Mouse (Mus musculus) megakaryocyte, embryonic 14.5 days (primary cell): ENCODE data around the gene Sec16a. TPM values are rescaled to one million over a fixed set of nuclear protein-coding genes. Genes with fewer than 3 reads are reported as not detected.

Experiments used
- H3K27me3 ChIP-seq: replicated peaks from 2 replicates; pipeline ENCODE3; 2012; ENCODE audit warnings: inconsistent platforms
- H3K36me3 ChIP-seq: replicated peaks from 2 replicates; pipeline ENCODE3; 2012; ENCODE audit warnings: low read length, inconsistent platforms, mixed read lengths
- H3K4me1 ChIP-seq: 2 replicates; pipeline ENCODE4 v1.6.1; 2012; ENCODE audit warnings: inconsistent platforms
- H3K4me3 ChIP-seq: replicated peaks from 2 replicates; pipeline ENCODE3; 2012; ENCODE audit warnings: moderate library complexity, mild to moderate bottlenecking, inconsistent platforms
- H3K9me3 ChIP-seq: 2 replicates; pipeline ENCODE4 v1.6.1; 2012; ENCODE audit warnings: inconsistent platforms
- FLI1 ChIP-seq: IDR thresholded peaks from 2 replicates; pipeline ENCODE4 v1.6.1; 2012; ENCODE audit warnings: low read length, inconsistent platforms, mixed read lengths
- GATA1 ChIP-seq: IDR thresholded peaks from 3 replicates; pipeline ENCODE4 v1.6.1; 2012; ENCODE audit warnings: mixed read lengths, low read length, inconsistent platforms, borderline replicate concordance
- polyA plus RNA-seq: library from polyadenylated mRNA; stranded (reverse); fragments of >175 nt; gene quantifications from 2 replicates; pipeline ENCODE4 v1.2.3, GENCODE M21; 2012; ENCODE audit warnings: low replicate concordance; ENCODE audit not compliant: insufficient read depth

The Sec16a gene
- polyA plus RNA-seq, 1 experiment = 26.1 TPM

DNA sequence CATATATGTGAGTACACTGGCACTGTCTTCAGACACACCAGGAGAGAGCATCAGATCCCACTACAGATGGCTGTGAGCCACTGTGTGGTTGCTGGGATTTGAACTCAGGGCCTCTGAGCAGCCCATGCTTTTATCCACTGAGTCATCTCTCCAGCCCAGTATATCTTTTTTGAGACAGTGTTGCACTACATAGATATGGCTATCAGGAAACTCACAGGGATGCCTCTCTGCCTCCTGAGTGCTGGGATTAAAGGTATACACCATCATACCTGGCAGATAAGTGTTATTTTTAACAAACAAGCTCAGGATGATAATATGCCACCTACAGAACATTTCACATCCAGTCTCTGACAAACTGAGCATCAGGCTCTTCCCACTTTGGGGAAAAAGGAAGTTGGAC is 27.9 kb downstream of the Sec16a start:
- H3K9me3 ChIP-seq = no peaks in the 10 kb centered on the region
- TF ChIP-seq GATA1 = no peak
- TF ChIP-seq FLI1 = no peak
- peaks cover 4% of the 10 kb centered on the region; the same call in 1 of the 2 replicates for H3K4me1 ChIP-seq
- H3K4me3 ChIP-seq = no peak overlapping the region
- peaks cover 99% of the 10 kb centered on the region for H3K36me3 ChIP-seq
- no peaks in the 10 kb centered on the region for H3K27me3 ChIP-seq

DNA sequence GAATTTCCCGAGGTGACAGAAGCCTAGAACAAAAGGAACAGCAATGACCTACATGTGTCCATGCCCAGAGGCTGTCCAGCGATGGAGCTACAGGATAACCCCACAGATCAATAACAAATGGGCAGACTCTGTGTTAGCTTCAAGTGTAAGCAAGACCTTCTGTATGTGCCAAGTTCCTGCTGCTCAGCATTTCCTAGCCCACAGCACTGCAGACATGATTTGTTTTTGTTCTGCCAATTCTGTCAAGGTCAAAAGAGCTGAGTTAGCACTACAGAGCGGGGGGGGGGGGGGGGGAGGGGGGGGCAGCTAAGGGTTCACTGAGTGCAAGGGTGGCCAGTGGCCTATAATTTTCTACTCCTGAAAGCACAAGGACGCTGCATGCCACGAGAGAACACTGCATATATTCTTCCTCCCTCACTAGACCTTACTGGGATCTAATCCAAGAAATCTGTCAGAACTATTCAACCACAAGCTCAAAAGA is 34.0 kb downstream of the Sec16a start:
- Histone ChIP-seq H3K36me3 (peaks cover 84% of the 10 kb centered on the region), H3K27me3 (no peaks in the 10 kb centered on the region), H3K4me1 (peaks cover 49% of the 10 kb centered on the region), H3K4me3 (no peak overlapping the region), H3K9me3 (no peaks in the 10 kb centered on the region)
- no peak for TF ChIP-seq FLI1
- TF ChIP-seq GATA1 = no peak

DNA sequence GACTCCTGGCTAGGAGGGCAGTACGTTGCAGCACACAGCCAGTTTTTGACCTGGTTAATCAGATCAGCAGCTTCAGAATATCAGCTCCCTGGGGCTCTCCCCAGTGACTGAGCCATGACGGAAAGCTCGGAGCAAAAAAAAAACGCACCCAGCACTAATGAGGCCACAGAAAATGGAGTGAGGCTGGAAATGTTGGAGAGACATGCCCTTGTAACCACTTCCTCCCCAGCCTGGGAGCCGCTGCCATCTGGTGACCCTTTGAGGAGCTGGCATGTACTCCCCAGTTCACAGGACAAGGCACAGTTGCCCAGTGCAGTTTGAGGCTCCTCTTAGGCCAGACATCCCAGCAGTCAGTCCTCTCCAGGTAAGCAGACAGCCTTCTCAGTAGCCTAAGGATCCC is 34.9 kb downstream of the Sec16a start:
- Histone ChIP-seq H3K9me3 (no peaks in the 10 kb centered on the region), H3K36me3 (peaks cover 84% of the 10 kb centered on the region), H3K4me1 (peaks cover 58% of the 10 kb centered on the region), H3K4me3 (no peak overlapping the region), H3K27me3 (no peaks in the 10 kb centered on the region)
- TF ChIP-seq FLI1 = no peak
- no peak for TF ChIP-seq GATA1

DNA sequence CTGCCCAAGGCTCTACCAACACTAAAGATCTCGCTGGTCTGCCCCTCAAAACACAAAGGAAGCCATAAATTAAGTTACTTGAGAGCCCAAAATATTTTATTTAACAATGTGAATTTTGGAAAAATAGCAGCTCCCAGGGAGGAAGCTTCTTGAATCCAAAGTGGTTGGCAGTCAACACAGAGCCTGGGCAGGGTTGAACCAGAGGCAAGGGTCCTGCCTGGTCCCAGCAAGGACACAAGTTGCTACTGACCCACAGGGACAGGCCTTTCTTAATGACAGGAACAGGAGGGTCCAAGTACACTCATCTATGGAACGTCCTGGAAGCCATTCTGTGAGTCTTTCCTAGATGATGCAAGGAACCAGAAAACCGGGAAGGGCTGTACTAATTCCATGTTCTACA is 35.7 kb downstream of the Sec16a start:
- Histone ChIP-seq H3K4me3 (peak overlapping the region; percentile 98), H3K36me3 (peaks cover 84% of the 10 kb centered on the region), H3K9me3 (no peaks in the 10 kb centered on the region), H3K4me1 (peaks cover 65% of the 10 kb centered on the region), H3K27me3 (no peaks in the 10 kb centered on the region)
- TF ChIP-seq FLI1 (no peak), GATA1 (no peak)

DNA sequence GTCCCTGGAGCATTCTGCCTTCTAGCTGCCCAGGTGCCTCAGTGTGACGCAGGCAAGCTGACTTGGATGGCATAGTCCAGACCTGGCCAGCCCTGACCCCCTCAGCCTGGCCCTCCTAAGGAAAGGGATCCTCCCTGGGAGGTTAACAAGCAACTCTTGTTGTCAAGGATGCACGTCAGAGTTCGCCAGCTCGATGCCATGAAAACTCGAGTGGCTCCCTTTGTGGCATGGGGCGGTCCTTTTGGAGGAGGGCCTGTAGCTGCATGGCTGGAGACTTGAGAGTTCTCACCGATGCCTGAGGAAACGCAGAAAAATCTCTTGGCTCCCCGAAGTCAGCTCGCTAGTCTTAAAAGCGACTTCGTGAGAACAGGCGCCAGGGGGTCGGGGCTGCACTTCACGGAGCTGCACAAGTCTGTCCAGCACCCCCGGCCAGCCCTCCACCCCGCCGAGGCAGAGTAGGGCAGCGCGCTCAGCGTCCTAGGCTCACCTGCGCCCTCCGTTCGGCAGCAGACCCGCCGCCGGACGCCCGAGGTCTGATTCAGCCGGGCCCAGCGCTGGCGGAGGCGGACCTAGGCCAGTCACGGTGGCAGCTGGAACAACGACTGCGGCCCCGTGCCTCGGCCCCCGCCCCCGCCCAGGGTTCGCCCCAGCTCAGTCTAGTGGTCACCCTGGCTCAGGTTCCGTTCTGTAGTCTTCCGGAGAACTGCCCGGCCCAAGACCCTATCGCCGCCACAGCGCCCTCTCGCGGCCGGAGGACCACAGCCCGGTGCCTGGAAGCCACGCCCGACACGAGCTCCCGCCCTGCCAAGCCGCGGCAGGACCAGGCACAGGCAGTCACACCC is 36.3 kb downstream of the Sec16a start, which contains the start of gene Inpp5e:
Inpp5e (minus strand) TSS at position 689 of the 842 bp plus-strand sequence.
- TF ChIP-seq GATA1 = no peak
- TF ChIP-seq FLI1 = no peak
- peaks cover 62% of the 10 kb centered on the region for H3K4me1 ChIP-seq
- peak within 1 kb of the TSS; percentile 98 for H3K4me3 ChIP-seq
- H3K36me3 ChIP-seq = peaks cover 78% of the 10 kb centered on the region
- H3K9me3 ChIP-seq = no peaks in the 10 kb centered on the region
- H3K27me3 ChIP-seq = no peaks in the 10 kb centered on the region

DNA sequence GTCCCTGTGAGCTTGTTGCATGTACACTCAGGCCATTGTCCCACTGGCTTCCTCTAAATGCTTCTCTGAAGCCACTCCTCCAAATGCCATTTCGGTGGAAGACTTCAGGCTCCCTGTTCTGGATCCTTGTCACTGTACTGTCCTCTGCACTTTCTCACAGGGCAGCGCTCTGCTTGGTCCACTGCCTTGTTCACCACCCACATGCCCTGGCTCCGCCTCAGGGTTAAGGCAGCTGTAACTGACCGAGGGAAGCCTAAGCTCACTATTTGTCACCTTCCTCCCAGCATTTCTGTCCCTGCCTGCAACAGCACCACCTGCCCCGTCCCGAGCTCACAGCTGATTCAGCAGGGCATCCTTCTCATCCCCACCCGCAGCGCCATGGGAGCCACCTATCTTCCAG is 41.7 kb downstream of the Sec16a start:
- H3K36me3 ChIP-seq = peaks cover 89% of the 10 kb centered on the region
- TF ChIP-seq GATA1 (no peak), FLI1 (no peak)
- no peaks in the 10 kb centered on the region for H3K9me3 ChIP-seq
- no peaks in the 10 kb centered on the region for H3K27me3 ChIP-seq
- H3K4me3 ChIP-seq = no peak overlapping the region
- H3K4me1 ChIP-seq = peaks cover 63% of the 10 kb centered on the region

DNA sequence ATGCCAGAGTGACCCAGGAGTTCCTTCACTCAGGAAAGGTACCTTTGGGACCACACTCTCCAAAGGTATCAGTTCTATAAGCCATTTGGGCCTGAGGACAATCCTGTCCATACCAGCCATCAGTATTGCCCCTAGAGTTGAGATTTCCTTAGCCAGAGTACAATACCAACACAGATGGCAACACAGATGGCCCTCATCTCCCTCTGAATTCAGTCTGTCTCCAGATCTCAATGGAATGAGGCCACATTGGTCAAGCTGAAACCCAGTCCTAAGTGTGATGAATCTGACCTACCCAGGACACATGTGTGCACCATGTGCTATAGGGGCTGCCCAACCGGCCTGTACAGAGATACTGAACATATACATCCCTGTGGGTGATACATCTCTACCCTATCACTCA is 42.8 kb downstream of the Sec16a start:
- Histone ChIP-seq H3K4me3 (no peak overlapping the region), H3K4me1 (peaks cover 53% of the 10 kb centered on the region), H3K36me3 (peaks cover 91% of the 10 kb centered on the region), H3K27me3 (no peaks in the 10 kb centered on the region), H3K9me3 (no peaks in the 10 kb centered on the region)
- TF ChIP-seq GATA1 (no peak), FLI1 (no peak)

DNA sequence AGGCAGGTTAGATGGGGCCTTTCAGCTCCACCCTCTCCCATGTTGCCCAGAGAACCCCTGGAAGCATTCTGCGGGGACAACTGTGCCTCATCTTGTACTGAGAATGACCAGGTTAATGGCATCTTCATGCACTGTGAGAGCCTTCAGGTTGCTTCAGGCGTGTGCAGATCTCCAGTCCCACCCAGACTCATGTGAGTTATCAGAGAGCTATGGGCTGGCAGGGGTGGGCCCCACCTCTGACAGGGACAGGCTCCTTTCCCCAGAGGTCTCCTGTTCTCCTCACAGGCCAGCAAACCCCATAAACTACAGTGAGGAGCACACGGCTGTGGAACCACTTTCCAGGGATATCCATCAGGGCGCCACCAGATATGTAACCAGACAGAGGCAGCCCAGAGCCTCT is 44.0 kb downstream of the Sec16a start:
- Histone ChIP-seq H3K36me3 (peaks cover 92% of the 10 kb centered on the region), H3K4me1 (peaks cover 40% of the 10 kb centered on the region), H3K9me3 (no peaks in the 10 kb centered on the region), H3K4me3 (no peak overlapping the region), H3K27me3 (no peaks in the 10 kb centered on the region)
- TF ChIP-seq FLI1 (no peak), GATA1 (no peak)

DNA sequence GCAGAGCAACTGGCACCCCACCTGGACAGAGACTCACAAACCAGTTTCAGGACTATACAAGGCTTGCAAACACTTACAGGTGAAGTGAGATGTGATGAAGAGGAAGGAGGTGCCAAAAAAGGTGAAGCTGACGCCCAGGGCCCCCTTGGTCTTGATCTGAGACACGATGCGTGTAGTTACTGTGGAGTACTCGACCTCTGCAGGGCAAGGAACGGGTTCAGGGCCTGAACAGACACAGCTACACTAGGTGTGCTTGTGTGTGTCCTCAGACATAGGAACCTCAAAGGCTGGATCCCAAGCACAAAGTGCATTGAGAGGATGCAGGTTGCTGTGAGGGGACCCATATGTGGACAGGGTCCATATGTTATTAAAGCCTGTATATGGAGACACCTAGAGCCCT is 44.7 kb downstream of the Sec16a start:
- Histone ChIP-seq H3K27me3 (no peaks in the 10 kb centered on the region), H3K9me3 (no peaks in the 10 kb centered on the region), H3K4me3 (no peak overlapping the region), H3K36me3 (peaks cover 92% of the 10 kb centered on the region), H3K4me1 (peaks cover 33% of the 10 kb centered on the region)
- TF ChIP-seq GATA1 (no peak), FLI1 (no peak)

DNA sequence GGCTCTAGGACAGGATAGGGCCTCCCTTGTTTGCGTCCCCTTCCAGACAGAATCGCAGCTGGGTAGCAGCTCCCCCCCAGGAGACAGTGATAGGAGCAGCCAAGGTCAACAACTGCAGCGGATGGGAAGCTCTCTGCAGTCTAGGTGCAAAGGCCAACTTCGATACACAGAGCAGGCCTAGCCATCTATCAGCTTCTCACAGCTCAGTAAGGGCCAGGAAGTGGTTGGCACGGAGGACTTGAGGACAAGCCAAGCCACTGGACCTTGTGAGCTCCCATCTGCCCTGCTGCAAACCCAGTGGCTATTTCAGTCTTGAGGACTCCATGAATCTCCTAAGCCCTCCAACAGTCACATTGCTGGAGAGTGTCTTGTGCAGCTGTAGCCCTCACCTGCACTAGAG is 45.4 kb downstream of the Sec16a start:
- peaks cover 26% of the 10 kb centered on the region for H3K4me1 ChIP-seq
- H3K36me3 ChIP-seq = peaks cover 92% of the 10 kb centered on the region
- TF ChIP-seq FLI1 = no peak
- no peak for TF ChIP-seq GATA1

More for the DNA sequence above, 45.4 kb downstream of the Sec16a start:
- Histone ChIP-seq H3K4me3 (no peak overlapping the region), H3K27me3 (no peaks in the 10 kb centered on the region), H3K9me3 (no peaks in the 10 kb centered on the region)
